Mouse (Mus musculus) neural tube, embryonic 12.5 days (tissue): ENCODE results near the gene Man1c1. TPM values are rescaled to one million over a fixed set of nuclear protein-coding genes. Genes with fewer than 3 reads are reported as not detected.

Experiments
- ATAC-seq: fragments of 200-750 bp; cut with Nextera tagmentation; 2 replicates; pipeline ENCODE4 v1.8.0; 2017; ENCODE audit warnings: low read depth, mild to moderate bottlenecking, moderate TSS enrichment, moderate library complexity; ENCODE audit not compliant: low FRiP score
- H3K27ac ChIP-seq: fragments of 300-500 bp; sonication (generic); 2 replicates; pipeline ENCODE4 v1.5.1; 2016
- H3K27me3 ChIP-seq: fragments of 300-500 bp; sonication (generic); replicated peaks from 2 replicates; pipeline ENCODE4 v1.6.1; 2016; ENCODE audit warnings: mild to moderate bottlenecking
- H3K36me3 ChIP-seq: fragments of 300-500 bp; sonication (generic); 2 replicates; pipeline ENCODE4 v1.6.1; 2016; ENCODE audit warnings: mild to moderate bottlenecking
- H3K4me1 ChIP-seq: fragments of 300-500 bp; sonication (generic); 2 replicates; pipeline ENCODE4 v1.6.1; 2016
- H3K4me2 ChIP-seq: fragments of 300-500 bp; sonication (generic); replicated peaks from 2 replicates; pipeline ENCODE4 v1.6.1; 2016; ENCODE audit warnings: mild to moderate bottlenecking
- H3K4me3 ChIP-seq: fragments of 300-500 bp; sonication (generic); 2 replicates; pipeline ENCODE4 v1.5.1; 2016
- H3K9ac ChIP-seq: fragments of 300-500 bp; sonication (generic); 2 replicates; pipeline ENCODE4 v1.6.1; 2016; ENCODE audit warnings: mild to moderate bottlenecking
- H3K9me3 ChIP-seq: fragments of 300-500 bp; sonication (generic); 2 replicates; pipeline ENCODE4 v1.6.1; 2016; ENCODE audit warnings: mild to moderate bottlenecking
- WGBS: fragments of 180-500 bp; shearing (Covaris S2); methylation state at CpG from one replicate; pipeline ENCODE4 v1.1.7; 2016; 5-methylcytosine and 5-hydroxymethylcytosine counted together
- polyA plus RNA-seq: library from polyadenylated mRNA; unstranded; fragments of >200 nt; fragmentation: Nextera tagmentation; extraction: Ambion mirVana; gene quantifications from 2 replicates; pipeline ENCODE4 v1.2.1, GENCODE M21; 2016

The Man1c1 gene
- 5.1 and 6.3 TPM in 2 replicates for polyA plus RNA-seq

- Histone ChIP-seq H3K9me3 (no peaks in the 10 kb centered on the region), H3K4me1 (peaks cover 39% of the 10 kb centered on the region), H3K36me3 (no peaks in the 10 kb centered on the region), H3K4me2 (peak within 1 kb of the TSS; percentile 99), H3K27ac (peak within 1 kb of the TSS; percentile 75), H3K4me3 (peak within 1 kb of the TSS; percentile 61), H3K27me3 (peaks cover 24% of the 10 kb centered on the region), H3K9ac (peak within 1 kb of the TSS; percentile 63)
- WGBS: 1% methylated on average over 81 of the region's 81 CpGs
- ATAC-seq: peak; percentile 94
Observed at GRCm38 (mm10) chr4:134703835-134704546, at the start of gene Man1c1. Gene Man1c1 (minus strand): TSS chr4:134704290.

DNA sequence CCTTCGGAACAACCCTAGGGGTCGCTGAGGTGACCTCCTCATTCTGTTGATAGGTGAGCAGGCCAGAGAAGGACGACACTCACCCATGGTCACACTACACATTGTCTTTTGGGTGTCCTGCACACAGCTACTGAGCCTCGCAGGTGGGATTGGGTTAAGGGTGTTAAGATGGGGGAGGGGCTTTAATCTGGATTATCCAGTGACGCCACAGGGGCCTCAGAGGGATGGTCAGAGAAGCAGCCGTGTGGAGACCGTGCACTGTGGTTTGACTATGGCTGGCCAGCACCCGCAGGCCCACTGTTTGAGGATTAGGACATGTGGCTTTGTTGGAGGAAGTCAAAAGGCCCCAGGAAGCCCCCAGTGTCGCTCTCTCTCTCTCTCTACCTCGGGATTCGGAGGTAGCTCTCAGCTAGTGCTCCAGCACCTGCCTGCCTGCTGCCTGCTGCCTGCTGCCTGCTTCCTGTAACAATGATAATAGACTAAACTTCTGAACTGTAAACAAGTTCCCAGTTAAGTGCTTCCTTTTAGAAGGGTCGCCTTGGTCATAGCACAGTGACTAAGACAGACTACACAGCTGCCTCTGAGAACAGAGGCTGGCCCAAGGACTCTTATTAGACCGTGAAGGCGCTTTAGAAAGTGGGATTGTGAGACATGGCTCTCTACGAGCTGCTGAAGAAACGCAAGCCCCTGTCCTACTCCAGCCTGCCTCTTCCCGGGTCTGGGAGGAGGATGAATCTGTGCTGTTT, 49.6 kb upstream of the Man1c1 start:
- no peaks in the 10 kb centered on the region for H3K27me3 ChIP-seq
- WGBS: 47% methylated on average over 17 of the region's 17 CpGs
- no peak overlapping the region for H3K27ac ChIP-seq
- no peak overlapping the region for H3K4me3 ChIP-seq
- H3K36me3 ChIP-seq: no peaks in the 10 kb centered on the region
- H3K9me3 ChIP-seq: no peaks in the 10 kb centered on the region
- H3K9ac ChIP-seq: no peak overlapping the region
- H3K4me1 ChIP-seq: peaks cover 22% of the 10 kb centered on the region
- no peak overlapping the region for H3K4me2 ChIP-seq
- ATAC-seq: no peak

- H3K4me2 ChIP-seq: no peak overlapping the region
- no peak overlapping the region for H3K9ac ChIP-seq
- H3K4me3 ChIP-seq: no peak overlapping the region
- no peaks in the 10 kb centered on the region for H3K27me3 ChIP-seq
- 50% methylated on average over 11 of the region's 11 CpGs for WGBS
- peaks cover 22% of the 10 kb centered on the region for H3K4me1 ChIP-seq
- no peaks in the 10 kb centered on the region for H3K36me3 ChIP-seq
- H3K27ac ChIP-seq: no peak overlapping the region
- no peaks in the 10 kb centered on the region for H3K9me3 ChIP-seq
- ATAC-seq: no peak
Observed at GRCm38 (mm10) chr4:134752911-134753426, 48.9 kb upstream of the Man1c1 start.

DNA sequence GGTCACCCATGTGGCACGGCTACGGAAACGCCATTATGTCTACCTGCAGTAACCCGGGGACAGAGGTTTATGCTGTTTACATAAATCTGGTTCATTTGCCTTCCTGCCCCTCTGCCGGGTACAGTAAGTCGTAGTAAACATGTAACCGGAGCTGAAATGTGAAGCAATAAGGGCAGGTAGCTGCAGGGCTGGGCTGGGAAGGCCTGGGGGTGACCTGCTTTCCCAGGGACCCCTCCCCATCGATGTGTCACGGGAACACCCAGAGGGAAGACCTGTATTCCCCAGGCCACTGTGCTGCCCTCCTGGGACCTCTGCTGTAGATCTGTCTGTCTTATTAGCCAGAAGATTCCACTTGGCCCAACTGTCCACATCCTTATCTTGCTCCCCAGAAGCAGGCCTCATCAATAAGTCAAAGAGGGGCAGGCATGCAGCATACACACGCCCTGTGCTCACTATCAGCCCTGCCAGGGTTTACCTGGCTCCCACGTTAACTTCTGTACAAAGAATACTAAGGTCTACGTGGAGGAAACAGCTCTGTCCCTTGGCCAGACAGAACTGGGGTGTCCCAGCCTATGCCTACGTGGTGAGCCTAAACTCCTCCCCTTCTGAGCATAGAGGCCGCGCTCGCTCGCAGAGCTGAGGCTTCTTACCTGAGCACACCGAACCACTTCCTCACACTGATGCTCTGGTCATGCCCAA, 47.7 kb upstream of the Man1c1 start:
- Histone ChIP-seq H3K4me2 (no peak overlapping the region), H3K4me1 (peaks cover 22% of the 10 kb centered on the region), H3K9ac (no peak overlapping the region), H3K27me3 (no peaks in the 10 kb centered on the region), H3K36me3 (no peaks in the 10 kb centered on the region; the same call in 1 of the 2 replicates), H3K4me3 (no peak overlapping the region), H3K9me3 (no peaks in the 10 kb centered on the region), H3K27ac (no peak overlapping the region)
- ATAC-seq: no peak
- 81% methylated on average over 18 of the region's 18 CpGs for whole genome bisulfite sequencing

GRCm38 (mm10) chr4:134750825-134751224, 46.7 kb upstream of the Man1c1 start:
- Histone ChIP-seq H3K36me3 (no peaks in the 10 kb centered on the region; the same call in 1 of the 2 replicates), H3K9me3 (no peaks in the 10 kb centered on the region), H3K4me1 (peaks cover 22% of the 10 kb centered on the region), H3K27ac (no peak overlapping the region), H3K4me2 (no peak overlapping the region), H3K27me3 (no peaks in the 10 kb centered on the region), H3K4me3 (no peak overlapping the region), H3K9ac (no peak overlapping the region)
- WGBS: 80% methylated on average over 6 of the region's 6 CpGs
- ATAC-seq: no peak

DNA sequence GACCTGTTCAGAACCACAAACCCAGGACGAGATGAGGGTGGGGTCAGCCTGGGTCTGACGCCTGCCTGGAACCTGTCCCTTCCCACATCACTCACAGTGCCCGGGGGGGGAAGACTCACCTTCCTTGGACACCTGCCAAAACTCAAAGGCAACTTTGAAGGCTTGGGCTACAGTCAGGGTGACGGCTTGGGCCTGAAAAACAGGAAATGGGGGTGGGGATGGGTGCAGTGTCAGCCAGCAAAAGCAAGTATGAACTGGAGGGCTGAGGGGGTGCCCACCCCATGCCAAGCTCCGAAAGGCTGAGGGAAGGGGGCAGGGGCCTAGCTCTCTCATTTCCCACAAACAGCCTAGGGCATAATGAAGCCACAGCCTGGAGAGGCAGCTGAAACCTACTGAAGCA, 46.2 kb upstream of the Man1c1 start:
- WGBS: 83% methylated on average over 5 of the region's 5 CpGs
- Histone ChIP-seq H3K4me2 (no peak overlapping the region), H3K4me1 (peaks cover 22% of the 10 kb centered on the region), H3K4me3 (no peak overlapping the region), H3K27ac (no peak overlapping the region), H3K9ac (no peak overlapping the region), H3K27me3 (no peaks in the 10 kb centered on the region), H3K9me3 (no peaks in the 10 kb centered on the region), H3K36me3 (no peaks in the 10 kb centered on the region; the same call in 1 of the 2 replicates)
- no peak for ATAC-seq

DNA sequence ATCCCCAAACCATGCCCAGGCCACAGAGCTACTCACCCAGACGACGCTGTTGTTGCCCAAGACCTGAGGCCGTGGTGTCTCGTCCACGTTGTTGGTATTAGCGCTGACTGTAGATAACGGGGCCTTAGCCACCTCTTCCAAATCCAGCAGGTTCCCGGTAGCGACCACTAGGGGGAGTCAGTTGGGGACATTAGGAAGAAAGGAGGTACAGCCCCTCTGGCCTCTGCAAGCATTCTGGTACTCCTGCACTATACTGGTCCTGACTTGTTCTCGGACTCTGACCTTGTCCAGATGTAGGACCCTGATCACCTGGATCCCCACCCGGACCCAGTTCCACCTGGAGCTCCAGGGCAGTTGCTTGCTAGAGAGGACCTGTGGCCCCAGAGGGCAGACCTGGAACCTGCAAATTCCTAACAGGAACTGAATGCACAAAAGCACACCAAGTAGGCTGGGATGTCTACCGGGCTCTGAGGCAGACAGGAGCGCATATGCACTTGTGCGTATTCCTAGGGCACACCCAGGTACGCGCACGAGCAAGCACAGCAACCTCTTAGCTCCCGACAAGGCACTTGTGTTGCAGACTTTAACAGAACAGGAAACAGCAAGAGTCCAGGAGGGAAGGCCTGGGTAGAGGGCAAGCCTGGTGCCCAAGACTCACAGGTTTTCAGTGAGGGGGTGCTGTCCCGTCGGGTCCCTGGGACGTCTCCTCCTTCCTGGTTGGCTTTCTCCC, 45.4 kb upstream of the Man1c1 start:
- Histone ChIP-seq H3K4me1 (peaks cover 18% of the 10 kb centered on the region), H3K4me2 (no peak overlapping the region), H3K36me3 (no peaks in the 10 kb centered on the region; the same call in 1 of the 2 replicates), H3K27me3 (no peaks in the 10 kb centered on the region), H3K27ac (no peak overlapping the region), H3K4me3 (no peak overlapping the region), H3K9me3 (no peaks in the 10 kb centered on the region), H3K9ac (no peak overlapping the region)
- 68% methylated on average over 21 of the region's 21 CpGs for WGBS
- ATAC-seq: no peak

DNA sequence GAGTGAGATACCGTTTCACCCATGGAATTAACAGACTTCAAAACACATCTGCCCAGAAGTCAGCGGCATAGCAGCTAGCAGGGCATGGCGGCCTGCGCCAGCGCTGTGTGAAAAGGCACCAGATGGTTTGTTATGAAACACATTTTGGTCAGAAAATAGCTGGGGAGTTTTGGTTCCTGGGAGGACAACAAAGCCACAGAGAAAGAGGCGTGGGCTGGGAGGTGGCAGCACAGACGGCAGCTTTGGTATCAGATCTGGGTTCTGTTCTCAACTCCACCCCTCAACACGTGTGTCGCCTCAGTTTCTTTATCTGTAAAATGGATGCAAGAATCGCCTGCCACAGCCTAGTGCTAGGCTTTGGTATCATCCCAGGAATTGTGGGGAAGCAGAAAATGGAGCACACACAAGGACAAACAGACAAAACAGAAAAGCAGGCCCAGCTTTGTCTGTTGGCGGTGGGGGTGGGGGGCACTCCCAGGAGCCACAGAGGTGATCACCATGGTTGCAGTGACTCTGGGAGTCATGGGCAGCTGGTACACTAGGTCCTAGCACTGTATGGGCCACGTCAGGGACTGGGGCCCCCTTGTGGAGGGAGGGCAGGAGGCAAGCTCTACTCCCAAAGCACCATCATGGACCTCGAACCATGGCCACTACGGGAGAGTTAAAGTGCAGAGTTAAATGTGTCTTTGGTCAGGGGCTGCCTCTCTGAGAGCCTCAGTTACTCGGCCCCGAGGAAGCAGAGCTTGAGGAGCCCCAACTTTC, 42.0 kb upstream of the Man1c1 start:
- 84% methylated on average over 16 of the region's 16 CpGs for WGBS
- H3K9ac ChIP-seq: no peak overlapping the region
- no peak overlapping the region for H3K27ac ChIP-seq
- no peaks in the 10 kb centered on the region for H3K27me3 ChIP-seq
- H3K9me3 ChIP-seq: no peaks in the 10 kb centered on the region
- no peak for ATAC-seq
- H3K4me3 ChIP-seq: no peak overlapping the region
- H3K4me1 ChIP-seq: peaks cover 6% of the 10 kb centered on the region
- H3K36me3 ChIP-seq: no peaks in the 10 kb centered on the region; the same call in 1 of the 2 replicates
- no peak overlapping the region for H3K4me2 ChIP-seq

DNA sequence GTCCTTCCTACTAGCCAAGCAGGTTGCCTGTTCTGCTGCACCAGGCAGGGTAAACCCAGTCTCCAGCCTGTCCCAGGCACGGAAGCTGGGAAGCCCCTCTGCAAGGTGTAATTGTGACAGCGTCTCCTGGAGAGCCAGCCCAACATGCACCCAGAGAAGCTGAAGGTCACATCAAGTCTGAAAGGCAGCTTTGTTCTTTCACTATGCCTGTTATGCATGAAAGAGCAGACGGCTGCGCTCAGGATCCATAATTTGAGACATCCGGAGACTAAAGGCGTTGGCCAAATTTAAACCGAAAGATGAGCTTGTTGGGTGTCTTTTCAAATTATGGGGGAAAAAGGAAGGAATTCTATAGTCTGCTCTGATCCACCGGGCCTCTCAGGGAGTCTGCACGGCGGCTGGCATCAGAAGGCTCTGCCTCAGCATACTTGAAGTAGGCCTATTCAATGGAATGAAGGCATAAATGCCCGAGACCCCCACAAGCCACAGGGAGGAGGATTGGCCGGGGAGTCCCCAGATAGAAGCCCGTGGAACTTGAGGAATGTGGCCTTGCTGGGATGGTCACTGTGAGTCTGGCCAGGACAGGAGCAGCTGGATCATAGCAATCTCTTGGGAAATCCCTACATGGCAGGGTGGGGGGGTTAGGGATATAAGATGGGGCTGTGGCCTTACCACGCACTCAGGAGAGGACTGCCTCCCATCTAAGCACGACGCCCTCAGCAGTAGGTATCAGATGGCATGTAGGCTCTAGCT, 40.0 kb upstream of the Man1c1 start:
- no peak overlapping the region for H3K4me2 ChIP-seq
- 63% methylated on average over 16 of the region's 16 CpGs for whole genome bisulfite sequencing
- H3K36me3 ChIP-seq: no peaks in the 10 kb centered on the region; the same call in 1 of the 2 replicates
- ATAC-seq: no peak
- H3K9ac ChIP-seq: no peak overlapping the region
- no peaks in the 10 kb centered on the region for H3K9me3 ChIP-seq
- H3K27ac ChIP-seq: no peak overlapping the region
- H3K27me3 ChIP-seq: no peaks in the 10 kb centered on the region
- H3K4me1 ChIP-seq: peaks cover 6% of the 10 kb centered on the region
- H3K4me3 ChIP-seq: no peak overlapping the region

GRCm38 (mm10) chr4:134741949-134742348, 37.9 kb upstream of the Man1c1 start:
- Histone ChIP-seq H3K4me1 (peaks cover 13% of the 10 kb centered on the region), H3K36me3 (no peaks in the 10 kb centered on the region), H3K27me3 (no peaks in the 10 kb centered on the region), H3K9ac (no peak overlapping the region), H3K27ac (no peak overlapping the region), H3K4me2 (no peak overlapping the region), H3K4me3 (no peak overlapping the region), H3K9me3 (no peaks in the 10 kb centered on the region)
- ATAC-seq: no peak
- 81% methylated on average over 8 of the region's 8 CpGs for WGBS
